Mouse (Mus musculus): ENCODE measurements around the gene Xpnpep2. TPM values are rescaled to one million over a fixed set of nuclear protein-coding genes. Genes with fewer than 3 reads are reported as not detected.

The Xpnpep2 gene
- total RNA-seq, 2 experiments from 2014 or later = 0.26 to 0.45 TPM

GRCm38 (mm10) chrX:48124132-48125071 is 15.9 kb downstream of the Xpnpep2 start:
- DNase-seq (ENCODE audit: low spot score in 2 of 2) = peak; percentile 52 to 67

GRCm38 (mm10) chrX:48126903-48127476 is 18.5 kb downstream of the Xpnpep2 start:
- no peak for DNase-seq (ENCODE audit: low spot score in 2 of 2)

GRCm38 (mm10) chrX:48127502-48128218 is 19.1 kb downstream of the Xpnpep2 start:
- DNase-seq (ENCODE audit: low spot score in 2 of 2) = no peak

DNA sequence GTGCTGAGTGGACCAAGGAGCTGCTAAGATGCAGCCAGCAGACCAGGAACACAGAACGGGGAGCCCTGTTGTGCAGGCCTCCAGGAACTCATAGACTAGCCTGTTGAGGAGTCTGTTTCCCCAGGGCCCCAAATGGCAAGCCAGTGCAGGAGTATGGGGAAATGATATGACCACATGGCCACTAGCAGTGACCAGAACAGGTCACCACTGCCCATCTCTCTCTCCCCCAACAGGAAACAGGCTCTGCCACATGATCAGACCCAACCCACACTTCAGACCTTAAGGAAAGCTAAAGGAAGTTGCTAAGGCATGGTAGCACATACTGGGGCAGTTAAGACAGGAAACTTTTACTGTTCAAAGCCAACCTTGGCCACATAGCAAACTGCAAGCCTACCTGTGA is 20.6 kb downstream of the Xpnpep2 start:
- no peak for DNase-seq (ENCODE audit: low spot score in 2 of 2)

GRCm38 (mm10) chrX:48136935-48137334 is 28.4 kb downstream of the Xpnpep2 start:
- DNase-seq (ENCODE audit: low spot score in 2 of 2) = no peak

- no peak for DNase-seq (ENCODE audit: low spot score in 2 of 2)
Observed at GRCm38 (mm10) chrX:48138011-48138410, 29.5 kb downstream of the Xpnpep2 start.

DNA sequence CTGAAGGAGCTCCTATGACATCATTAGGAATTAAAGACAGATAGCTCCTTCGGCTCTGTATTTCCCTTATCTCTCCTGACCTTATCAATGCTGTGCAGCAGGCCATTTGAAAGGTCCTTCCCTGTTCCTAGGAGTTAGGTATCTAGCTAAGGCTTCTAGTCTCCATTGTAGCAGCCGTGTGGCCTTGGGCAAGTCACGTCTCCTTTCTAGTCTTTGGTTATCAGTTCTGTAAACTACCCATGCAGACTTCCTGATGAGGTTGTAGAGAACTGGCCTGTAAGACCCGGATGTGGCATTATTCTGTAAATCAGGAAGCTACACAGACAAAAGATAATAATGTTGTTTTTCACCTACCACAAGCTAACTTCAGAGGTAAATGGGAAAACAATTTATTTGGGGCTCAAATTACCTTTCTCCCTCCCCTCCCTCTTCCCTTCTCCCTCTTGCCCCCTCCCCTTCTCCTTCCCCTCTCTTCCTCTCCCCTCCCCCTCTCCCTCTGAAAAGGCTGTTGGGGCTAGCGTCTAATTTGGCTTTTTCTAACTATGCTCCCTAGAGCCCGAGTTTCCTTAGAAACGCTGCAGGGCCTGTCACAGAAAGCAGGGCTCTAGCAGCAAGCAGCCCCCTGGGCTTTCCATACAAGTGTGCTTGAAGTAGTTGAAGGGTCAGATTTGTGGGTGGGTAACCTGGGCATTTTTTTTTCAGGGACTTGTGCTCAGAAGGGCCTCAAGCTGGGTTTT is 30.2 kb downstream of the Xpnpep2 start:
- no peak for DNase-seq (ENCODE audit: low spot score in 2 of 2)

DNA sequence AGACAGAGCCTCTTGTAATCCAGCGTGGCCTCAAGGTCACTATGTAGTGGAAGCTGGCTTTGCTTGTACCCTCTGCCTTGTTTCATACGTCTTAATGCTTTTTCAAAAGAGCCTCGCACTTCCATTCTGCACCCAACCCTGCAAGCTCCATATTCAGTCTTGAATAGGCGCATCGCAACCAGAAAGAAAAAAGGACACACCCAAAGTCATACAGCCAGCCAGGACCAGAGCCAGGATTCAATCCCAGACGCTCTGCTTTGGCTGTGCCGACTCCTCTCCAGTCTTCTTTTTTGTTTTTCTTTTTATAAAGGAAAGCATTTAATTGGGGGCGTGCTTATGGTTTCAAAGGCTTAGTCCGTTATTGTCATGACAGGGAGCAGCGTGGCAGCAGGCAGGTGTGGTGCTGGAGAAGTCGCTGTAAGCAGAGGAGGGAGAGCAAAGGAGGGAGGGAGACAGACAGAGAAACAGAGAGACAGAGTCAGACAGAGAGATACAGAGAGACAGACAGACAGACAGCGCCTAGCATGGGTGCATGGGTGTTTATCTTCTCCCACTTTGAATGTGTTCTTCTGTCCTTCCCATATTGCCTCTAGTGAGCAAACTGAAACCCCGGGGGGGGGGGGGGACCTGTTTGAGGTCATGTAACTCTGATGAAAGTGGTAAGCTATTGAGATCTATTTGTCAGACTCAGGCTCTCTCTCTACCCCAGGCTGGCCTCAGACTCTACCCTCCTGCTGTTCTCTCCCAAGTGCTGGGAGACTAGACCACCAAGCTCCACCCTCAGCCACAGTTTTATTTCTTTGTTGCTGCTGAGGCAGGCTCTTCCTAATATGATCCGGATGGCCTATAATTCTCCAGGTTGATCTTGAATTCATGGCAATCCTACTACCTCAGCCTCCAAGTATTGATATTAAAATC is 31.1 kb downstream of the Xpnpep2 start:
- DNase-seq (ENCODE audit: low spot score in 2 of 2) = no peak

DNA sequence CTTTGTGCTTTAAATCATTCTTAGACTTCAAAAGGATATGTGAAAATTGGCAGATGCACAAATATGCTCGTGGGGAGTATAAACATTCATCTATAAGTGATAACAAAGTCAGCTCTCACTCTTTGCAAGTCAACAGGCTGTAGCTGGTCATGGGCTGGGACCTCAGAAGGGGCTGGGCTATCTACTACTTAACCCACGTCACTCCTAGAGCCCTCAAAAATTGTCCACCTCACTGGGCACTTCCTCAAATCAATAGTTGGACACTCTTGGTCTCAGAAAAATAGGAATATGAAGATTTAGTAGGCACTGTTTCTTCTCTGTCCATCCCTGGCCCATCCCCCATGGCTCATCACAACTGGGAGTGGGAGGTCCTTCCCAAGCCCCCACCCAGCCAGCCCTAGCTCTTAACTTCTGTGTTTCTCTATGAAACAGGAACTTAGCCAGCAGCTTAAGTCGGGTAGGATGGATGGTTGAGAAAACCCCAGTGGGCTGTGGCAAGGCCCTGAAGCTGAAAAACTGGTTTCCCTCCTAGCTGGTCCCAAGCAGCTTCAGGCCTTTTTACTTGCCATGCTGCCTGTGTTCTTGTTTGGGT is 31.9 kb downstream of the Xpnpep2 start:
- no peak for DNase-seq (ENCODE audit: low spot score in 2 of 2)

DNA sequence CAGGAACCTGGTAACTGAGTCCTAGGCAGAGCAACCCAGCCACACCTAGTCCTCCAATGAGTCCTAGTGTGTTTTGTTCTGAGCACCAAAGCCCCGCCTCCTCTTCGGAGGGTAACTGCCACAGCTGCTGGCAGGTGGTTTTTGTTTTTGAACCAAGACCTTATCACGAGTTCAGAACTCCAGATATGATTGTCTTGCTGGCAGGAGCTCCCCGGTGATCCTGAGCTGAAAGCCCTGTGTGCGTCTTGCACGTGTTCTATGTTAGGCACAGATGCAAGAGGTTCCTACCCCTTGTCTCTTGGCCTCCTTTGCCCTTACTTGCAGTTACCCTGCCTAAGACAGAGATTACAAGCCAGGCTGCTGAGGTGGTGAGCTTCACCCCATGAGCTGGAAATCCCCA is 33.0 kb downstream of the Xpnpep2 start:
- no peak for DNase-seq (ENCODE audit: low spot score in 2 of 2)

DNA sequence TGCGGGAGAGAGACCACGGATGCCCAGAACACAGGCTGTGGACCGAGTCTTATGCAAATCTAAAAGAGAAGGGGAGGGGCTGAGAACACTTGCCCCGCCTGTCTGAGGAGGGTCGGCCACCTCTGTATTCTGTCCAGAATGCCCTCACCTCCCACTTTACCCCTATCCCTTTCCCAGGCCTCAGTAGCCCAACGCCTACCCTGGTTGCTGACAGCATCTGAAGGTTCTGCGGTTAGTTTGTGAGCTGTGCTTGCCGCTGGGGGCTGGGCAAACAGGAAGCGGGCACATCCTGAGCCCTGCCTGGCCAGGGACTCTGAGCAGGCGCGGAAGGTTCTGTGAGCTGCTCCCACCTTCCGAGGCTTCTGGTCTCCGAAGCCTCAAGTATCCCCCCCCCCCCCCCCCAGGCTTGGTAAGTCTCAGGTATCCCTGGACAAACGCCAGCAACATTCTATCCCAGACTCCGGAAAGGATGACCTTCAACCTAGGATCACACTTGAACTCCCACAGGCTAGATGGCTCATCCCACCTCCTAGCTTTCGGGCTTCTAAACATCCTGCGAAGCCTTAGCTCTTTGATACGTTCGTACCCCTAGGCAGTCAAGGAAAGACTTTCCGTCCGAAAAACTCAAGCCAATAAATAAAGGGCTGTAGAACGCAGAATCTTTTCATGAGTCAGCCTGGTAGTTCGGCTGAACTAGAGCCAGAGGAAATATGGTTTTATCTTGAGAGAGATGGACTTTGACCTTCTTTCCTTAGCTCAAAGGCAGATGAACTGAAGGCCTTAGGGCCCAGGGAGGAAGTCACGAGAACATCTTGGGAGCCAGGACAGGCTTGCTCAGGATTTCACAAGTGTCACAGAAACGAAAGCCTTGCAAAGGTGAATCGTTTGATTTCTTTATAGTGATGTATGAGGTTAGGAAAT is 35.1 kb downstream of the Xpnpep2 start:
- DNase-seq (ENCODE audit: low spot score in 2 of 2) = no peak

DNA sequence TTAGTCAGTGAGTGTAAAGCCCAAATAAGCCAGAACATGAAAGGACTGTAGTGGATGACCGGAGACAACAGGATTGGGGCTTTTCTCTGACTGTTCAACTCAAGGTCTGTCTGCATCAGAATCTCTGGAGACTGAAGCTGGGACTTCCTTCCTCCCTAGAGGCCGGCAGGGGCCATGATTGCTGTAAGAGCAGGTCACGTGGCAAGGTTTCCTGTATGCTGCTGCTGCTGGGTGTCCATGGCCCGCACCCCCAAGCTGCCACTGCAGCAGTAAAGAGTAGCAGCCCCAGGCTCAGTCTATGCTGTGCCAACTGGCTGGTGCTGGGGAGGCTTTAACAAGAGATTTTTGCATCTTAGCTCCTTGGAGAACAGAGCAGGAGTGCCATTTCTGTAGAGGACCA is 37.7 kb downstream of the Xpnpep2 start, which contains the start of gene Sash3:
TSS of gene Sash3 (plus strand) at position 175 of the 400 bp plus-strand sequence.
- no peak for DNase-seq (ENCODE audit: low spot score in 2 of 2)

DNA sequence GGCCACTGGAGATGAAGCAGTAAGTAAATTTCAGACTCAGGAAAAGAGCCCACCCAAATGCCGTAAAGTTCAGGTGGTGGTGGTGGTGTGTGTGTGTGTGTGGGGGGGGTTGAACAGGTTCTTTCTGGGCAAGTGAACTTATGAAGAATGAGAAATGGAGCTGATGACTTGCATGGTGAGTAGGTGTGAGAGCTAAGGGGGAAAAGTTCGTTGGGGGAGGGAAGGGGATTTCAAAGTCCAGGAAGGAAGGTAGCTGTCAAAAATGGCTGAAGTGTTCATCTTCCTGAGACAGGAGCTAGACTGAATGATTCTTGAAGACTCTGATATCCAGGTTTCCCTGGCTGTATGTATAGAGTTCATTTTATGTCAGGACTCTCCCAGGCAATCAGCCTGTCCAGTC is 38.7 kb downstream of the Xpnpep2 start:
- DNase-seq (ENCODE audit: low spot score in 2 of 2) = no peak

- no peak for DNase-seq (ENCODE audit: low spot score in 2 of 2)
Observed at GRCm38 (mm10) chrX:48147741-48148186, 39.2 kb downstream of the Xpnpep2 start.

DNA sequence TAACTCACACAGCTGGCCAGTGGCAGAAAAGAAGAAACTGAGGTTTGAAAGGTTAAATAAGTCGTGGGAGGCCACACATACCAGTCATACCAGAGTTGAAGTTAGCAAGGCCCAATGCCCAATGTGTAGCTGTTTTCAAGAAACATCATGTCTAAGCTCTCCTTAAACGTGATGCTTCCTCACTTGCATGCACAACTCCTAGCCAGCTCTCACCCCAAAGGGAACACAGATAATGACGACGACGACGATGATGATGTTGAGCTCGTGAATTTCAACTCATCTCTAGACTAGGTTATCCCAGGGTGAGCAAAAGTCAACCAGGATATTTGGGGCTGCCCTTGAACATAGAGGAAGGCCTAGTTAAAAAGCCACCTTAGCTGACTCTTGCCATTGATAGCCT is 43.6 kb downstream of the Xpnpep2 start:
- no peak for DNase-seq (ENCODE audit: low spot score in 2 of 2)

DNA sequence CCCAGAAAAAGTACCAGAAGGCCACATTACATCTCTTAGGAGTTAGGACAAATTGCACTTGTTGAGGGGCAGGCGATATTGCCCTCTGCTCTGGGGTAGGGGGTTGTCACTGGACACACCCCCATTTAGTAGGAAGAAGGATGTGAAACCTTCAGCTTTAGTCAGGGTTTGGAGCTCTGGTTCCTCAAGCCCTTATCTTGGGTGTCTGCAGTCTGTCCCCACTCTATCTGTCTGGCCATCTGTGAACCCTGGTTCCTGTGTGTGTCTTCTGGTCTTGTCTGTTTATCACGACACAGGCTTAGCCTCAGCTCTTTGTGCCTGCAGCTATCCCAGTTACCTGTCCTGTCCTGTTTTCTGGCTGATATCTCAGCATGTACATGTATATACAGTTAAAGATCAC is 44.9 kb downstream of the Xpnpep2 start:
- DNase-seq (ENCODE audit: low spot score in 2 of 2) = no peak

- DNase-seq (ENCODE audit: low spot score in 2 of 2) = no peak
Observed at GRCm38 (mm10) chrX:48153949-48154348, 45.4 kb downstream of the Xpnpep2 start.

DNA sequence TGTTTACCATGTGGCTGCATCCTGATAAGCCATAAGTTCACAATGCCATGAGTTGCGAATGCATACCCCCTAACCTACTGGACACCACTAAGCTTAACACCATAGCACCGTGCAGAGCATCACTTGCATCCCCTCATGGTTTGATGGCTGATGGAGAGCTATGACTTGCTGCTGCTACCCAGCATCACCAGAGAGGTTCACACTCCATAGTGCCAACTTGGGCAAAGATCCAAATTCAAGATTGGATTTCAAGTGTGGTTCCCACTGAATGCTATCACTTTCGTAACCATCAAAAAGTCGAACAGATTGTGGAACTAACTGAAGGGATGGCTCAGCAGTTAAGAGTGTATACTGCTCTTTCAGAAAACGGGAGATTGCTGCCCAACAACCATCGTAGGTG is 47.0 kb downstream of the Xpnpep2 start:
- DNase-seq (ENCODE audit: low spot score in 2 of 2) = no peak

DNA sequence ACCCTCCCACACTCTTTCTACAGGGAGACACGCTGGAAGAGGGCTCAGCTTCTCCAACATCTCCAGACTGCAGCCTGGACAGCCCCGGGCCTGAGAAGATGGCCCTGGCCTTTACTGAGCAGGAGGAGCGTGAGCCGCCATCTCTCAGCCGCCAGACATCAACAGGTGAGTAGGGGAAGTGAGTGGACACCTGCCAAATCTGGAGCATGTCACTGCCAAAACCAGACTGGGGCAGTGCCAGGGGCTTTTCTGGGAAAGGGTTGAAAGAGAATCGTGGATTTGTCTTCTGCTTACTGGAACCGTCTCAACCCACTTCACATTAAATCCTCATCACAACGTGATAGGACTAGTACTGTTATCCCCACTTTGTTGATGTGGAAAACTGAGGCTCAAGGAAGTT is 48.9 kb downstream of the Xpnpep2 start:
- DNase-seq (ENCODE audit: low spot score in 2 of 2) = no peak
